Mouse (Mus musculus) bone marrow, adult 2 months (tissue): Measurements from ENCODE around the gene Fam98c.

Source experiments
- CTCF ChIP-seq: fragments of 200-500 bp; IDR thresholded peaks from 2 replicates; pipeline ENCODE4 v1.5.1; 2011; ENCODE audit warnings: low read length, control low read depth; ENCODE audit not compliant: control insufficient read depth, insufficient read depth
- POLR2A ChIP-seq: fragments of 200-500 bp; IDR thresholded peaks from 2 replicates; pipeline ENCODE4 v1.6.1; 2011; ENCODE audit warnings: low read depth, mild to moderate bottlenecking, control low read depth, low read length, borderline replicate concordance; ENCODE audit not compliant: control insufficient read depth

- TF ChIP-seq POLR2A (no peak), CTCF (no peak)
These were observed 9.2 kb downstream of the Fam98c start for GRCm38 (mm10) chr7:29146625-29147367.
